Mouse (Mus musculus): ENCODE results near the gene Pwp2.
"Not testable (repeated sequence)": the region's sequence is repeated elsewhere in the genome, so short reads cannot be mapped to it uniquely, and the experiment has no call there.

The Pwp2 gene

DNA sequence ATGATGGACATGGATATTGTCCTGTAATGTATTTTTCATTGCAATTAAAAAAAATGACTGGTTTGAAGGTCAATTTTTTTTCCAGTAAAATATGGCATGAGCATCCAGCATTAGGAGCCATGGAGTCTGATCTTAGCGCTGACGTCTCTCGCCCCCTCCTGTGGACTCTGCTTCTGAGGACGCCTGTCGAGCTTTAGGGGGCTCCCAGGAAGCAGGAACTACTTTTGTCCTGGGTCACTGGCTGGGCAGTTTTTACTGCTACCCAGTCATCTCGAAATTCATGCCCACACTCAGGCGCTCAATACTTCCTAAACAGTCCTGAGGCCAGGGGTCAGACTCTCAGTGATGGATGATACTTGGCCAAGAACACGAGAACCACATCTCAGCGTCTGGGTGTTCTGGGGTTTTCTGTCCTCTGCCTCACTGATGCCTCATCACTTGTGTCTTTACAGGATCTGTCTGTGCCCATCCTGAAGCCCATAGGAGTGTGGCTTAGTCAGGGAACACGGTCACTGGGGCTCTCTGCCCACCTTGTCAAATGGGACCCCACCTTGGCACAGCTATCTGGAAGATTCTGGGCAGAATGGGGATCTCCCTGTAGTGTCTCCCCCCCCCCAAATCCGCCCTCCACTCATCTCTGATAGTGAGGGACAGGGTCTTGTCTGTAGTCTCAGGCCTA lies 45.2 kb downstream of the Pwp2 start:
- DNase-seq = no peak

DNA sequence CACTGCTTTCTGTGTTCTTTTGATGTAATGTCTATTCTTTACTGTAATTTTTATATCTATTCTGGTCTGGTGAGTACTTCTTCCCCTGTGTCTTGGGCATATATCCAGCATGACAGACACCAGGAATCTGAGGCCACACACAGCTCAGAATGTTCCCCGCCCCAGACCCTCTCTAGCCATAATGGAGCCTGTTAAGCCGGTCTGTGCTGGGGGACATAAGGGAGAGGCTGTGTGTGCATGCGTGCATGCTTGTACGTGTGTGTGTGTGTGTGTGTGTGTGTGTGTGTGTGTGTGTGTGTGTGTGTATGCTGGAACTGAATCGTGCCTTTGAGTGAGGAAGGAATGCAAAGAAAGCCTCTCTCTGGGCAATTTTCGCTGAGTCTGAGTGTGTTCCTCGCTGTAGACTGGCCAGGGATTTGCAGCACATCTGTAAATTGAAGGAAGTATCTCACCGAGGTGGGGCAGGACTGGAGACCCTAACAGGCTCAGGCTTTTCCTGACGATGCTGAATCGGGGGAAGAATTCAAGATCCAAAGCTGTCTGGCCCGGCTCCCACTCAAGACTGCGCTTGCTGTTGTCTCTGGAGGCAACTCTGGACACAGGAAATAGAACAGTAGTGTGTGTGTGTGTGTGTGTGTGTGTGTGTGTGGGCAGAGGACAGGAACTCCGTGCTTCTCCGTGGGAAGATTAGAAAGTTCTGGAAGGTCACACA lies 46.0 kb downstream of the Pwp2 start:
- no peak for DNase-seq

DNA sequence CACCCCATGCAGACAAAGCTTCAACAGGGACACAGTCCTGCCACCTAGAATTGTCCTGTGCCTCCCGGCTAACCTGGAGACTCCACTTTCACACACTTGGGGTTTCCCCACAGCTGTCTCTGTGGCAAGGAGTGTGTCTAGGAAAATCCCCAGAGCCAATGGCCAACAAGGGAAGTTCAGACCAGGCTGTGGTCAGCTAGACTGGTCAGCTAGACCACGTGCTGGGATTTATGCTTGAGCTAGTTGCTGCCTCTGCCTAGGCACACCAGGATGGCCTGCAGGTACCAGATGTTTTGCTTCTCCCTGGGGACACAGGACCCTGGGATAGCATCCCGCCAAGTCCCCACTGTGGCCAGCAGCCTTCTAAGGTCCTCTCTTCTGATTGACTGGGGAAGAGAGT lies 47.8 kb downstream of the Pwp2 start:
- no peak for DNase-seq

DNA sequence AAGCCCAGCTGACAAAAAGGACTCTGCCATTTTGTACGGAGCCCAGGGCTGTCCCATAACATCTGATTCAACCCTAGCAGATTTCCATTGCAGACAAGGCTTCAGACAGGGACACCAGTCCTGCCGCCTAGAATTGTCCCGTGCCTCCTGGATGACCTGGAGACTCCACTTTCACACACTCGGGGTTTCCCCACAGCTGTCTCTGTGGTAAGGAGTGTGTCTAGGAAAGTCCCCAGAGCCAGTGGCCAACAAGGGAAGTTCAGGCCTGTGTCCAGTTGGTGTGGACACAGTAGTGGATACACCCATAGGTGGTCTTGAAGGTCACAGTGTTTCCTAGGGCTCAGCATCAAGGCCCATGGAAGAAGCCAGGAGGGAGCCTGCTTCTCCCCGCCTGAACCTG lies 49.0 kb downstream of the Pwp2 start:
- no peak for DNase-seq

DNA sequence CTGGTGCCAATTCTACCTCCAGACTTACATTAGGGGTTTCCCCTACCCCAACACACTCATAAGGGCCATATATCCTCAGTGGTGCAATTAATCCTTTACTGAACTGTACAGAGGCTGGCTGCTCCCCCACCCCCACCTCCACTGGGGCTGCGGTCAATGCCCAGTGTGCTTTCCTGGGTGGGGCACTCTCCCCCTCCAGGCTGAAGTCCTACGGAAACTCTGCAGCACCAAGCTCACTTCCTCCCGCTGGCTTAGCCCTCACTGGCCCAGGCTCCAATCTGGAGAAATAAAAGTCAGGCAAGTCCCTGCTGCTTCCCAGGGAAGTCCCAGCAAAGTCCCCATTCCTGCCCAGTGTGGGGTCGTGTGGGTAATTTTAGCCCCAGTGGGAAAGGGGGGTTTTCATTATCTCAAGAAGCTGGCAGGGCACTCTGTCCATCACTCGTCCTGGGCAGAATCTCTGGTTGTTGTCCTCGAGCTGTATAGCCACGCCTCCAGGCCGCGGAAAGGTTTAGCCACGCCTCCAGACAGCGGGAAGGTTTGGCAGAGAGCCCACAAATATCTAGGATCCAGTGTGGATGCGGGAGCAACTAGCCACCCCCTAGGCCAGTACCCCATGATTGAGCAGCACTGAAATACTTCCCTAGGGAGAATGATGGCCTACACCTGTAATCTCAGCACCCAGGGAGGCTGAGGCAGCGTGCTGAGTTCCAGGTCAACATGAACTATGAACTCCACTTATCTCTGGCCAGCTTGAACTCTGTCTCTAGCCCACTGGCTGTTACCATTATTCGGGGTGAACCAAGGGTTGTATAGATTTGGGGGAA lies 49.8 kb downstream of the Pwp2 start:
- no peak for DNase-seq

DNA sequence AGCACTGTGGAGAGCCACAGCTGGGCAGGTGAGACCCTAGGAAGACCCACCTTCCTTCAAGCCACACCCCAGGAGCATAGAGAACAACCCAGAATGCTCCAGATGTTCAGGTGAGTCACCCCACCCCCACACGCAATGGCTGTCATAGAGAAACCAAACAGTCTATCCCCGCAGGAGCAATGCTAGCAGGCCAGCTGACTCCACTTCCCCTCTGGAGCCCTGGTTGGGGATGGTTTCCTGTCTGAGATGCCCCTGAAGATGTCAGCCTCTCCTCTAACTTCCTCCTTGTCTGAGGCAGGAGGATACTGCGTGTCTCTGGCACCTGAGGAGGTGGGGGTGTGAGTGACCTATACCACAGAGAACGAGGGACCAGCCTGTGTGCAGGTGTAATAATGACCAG lies 50.5 kb downstream of the Pwp2 start:
- DNase-seq = peak; percentile 49

DNA sequence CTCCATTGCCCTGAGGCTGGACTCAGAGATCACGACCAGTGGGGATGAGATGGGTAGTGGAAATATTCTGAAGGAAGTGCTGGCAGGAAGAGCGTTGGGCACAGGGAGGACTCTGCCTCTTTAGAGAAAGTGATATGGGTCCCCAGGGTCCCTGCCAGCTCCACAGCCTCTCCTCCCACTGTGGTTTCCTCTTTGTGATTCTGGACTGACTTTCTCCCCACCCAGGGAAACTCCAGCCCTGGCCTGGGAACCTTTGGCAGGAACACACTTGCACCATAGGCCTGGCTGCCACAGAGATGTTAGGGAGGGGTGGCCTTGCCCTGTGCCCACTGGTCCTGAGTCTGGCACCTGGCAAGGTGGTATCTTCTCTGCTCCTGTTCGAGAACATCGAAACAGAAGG lies 55.0 kb downstream of the Pwp2 start:
- DNase-seq = no peak

DNA sequence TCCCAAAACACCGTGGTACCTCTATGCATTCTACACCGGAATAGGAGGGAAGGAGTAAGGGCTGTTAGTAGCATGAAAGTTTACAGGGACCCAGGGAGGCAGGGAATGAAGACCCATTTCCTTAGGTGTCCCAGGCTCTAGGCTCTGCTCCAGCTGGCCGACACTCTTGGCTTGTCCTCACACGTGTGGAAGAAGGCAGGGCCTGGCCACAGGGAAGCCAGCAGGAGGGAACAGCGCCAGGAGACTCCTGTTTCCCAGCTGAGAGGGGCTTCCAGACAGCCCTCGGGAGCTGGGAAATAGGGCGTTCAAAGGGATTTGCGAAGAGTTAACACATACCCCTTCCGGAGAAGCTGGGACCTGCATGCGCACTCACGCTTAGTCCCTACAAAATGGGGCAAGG lies 55.5 kb downstream of the Pwp2 start:
- DNase-seq = no peak

DNA sequence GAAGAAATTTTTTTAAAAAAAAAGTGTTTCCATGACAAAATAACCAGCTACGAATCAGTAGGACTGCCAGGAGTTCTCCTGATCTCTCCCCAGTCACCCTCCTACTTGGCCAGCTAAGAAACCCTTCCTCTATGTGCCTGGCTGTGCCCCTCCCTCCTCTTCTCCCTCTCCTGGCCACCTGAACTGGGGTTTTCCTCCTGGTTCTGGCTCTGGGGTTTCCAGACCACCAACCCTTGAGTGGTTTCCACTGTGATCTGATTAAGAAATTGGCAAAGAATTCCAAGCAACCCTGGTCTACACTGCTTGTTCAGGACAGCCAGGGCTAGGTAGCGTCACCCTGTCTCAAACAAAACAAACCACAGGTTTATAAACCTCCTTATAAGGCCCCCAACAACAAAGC lies 56.3 kb downstream of the Pwp2 start:
- no peak for DNase-seq

DNA sequence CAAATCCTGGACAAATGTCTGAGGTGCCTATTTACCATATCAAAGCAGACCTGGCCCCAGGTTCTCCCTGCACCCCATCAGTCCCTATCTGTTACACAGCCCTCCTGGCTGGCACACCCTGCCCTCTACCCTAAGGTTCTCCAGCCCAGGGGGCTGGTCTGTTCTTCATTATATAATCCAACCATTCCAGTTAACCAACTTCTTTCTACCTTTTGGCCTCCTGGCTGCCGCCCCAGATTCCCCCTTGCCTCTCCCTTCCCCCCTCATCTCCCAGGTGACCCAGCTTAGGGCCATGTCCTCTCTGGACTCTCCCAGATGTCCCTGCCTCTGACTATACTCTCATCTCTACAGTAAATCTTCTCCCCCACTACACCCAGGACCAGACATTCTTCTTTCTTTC lies 57.0 kb downstream of the Pwp2 start:
- no peak for DNase-seq

DNA sequence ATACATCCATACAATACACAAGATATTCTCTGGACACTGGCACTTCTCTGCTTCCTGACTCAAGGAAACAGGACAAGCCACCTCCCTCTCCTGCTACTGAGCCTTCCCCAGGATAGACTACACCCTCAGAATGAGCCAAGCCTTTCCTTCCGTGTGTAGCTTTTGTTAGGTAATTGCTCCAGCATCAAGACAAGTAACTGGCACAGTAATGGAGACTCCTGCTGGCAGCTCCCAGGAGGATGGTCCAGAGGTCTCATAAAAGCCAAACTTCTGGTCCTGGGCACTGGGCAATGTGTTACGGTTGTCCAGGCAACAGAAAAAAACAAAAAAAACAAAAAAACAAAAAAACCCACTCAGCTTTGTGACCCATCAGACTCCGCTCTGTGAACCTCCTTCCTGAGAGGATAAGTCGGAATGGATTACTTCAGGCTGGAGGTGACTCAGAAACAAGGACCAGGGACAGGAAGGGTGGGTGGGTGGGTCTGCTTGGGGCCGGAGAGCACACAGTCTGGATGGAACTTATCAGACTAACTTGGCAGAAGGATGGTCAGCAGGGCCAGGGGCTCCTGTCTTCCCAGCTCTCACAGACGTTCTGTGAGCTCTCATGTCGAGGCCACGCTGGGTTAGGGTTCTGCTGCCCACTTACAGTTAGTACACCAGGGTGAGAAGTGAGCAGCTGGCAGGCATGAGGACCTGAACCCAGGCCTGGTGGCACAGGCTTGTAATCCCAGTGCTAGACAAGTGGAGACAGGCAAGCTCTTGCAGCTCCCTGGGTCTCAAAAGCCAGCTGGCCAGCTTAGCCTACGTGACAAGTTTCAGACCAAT lies 57.7 kb downstream of the Pwp2 start:
- DNase-seq = no peak

DNA sequence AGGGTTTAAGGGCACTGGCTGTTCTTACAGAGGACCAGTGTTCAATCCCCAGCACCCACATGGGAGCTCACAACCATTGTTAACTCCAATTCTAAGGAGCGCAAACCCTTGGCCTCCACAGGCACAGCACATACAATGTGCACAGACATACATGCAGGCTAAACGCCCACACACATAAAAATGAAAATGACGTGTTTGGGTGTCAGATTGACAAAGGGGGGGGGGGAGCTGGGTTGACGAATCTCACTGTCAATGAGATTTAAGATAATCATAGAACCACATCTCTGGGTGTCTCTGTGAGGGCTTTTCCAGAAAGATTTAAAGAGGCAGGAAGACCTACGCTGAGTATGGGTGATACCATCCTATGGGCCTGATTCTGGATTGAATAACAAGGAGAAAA lies 58.6 kb downstream of the Pwp2 start:
- DNase-seq = no peak

DNA sequence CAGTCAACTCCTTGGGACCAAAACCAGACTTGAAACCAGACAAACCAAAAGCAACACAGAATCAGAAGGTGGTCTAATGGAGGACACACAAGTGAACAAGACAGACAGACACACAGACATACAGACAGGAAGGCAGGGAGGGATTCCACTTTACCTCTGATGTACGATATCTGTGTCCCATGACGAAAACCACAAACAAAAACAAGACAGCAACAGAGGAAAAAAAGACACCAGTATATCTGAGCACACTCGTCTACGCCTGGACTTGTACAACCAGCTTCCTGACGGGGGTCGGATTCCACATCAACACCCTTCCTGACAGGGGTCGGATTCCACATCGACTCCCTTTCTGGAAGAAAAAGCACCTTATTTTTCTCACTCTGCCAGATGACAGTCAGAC lies 59.9 kb downstream of the Pwp2 start:
- not testable (repeated sequence) for DNase-seq

DNA sequence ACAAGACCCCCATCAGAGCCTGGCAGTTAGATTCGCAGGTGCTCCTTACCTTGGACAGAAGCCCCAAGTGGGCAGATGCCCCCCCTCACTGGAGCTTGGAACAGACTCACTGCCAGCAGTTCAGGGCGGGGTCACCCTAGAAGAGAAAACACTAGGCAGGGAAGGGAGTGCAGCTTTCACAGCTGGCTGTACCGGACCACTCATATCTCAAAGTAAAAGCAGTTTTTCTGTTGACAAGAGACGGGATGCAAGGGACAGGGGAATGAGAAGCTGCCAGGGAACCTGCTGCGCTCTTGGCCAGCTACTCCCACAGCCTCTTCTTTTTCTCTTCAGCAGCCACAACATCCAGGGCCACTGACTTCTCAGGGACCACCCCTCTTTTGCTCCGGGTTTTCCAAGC lies 60.8 kb downstream of the Pwp2 start:
- DNase-seq = peak; percentile 40
